Mouse (Mus musculus) ES-E14 (cell line): ENCODE measurements around the gene Tom1l2.

Experiments
- CHD2 ChIP-seq: IDR thresholded peaks from 2 replicates; pipeline ENCODE4 v1.6.1; 2014; ENCODE audit warnings: mild to moderate bottlenecking, low read depth, low read length, inconsistent platforms
- HCFC1 ChIP-seq: IDR thresholded peaks from 2 replicates; pipeline ENCODE4 v1.6.1; 2012; ENCODE audit warnings: low read length, inconsistent platforms, borderline replicate concordance; ENCODE audit not compliant: insufficient read depth
- MAFK ChIP-seq: IDR thresholded peaks from 2 replicates; pipeline ENCODE4 v1.6.1; 2014; ENCODE audit warnings: mild to moderate bottlenecking, low read depth, low read length, inconsistent platforms; ENCODE audit not compliant: insufficient read depth
- ZC3H11A ChIP-seq: IDR thresholded peaks from 2 replicates; pipeline ENCODE4 v1.6.1; 2012; ENCODE audit warnings: low read depth, mild to moderate bottlenecking, inconsistent platforms, low read length, borderline replicate concordance
- ZNF384 ChIP-seq: IDR thresholded peaks from 2 replicates; pipeline ENCODE4 v1.6.1; 2012; ENCODE audit warnings: low read depth, low read length, inconsistent platforms

DNA sequence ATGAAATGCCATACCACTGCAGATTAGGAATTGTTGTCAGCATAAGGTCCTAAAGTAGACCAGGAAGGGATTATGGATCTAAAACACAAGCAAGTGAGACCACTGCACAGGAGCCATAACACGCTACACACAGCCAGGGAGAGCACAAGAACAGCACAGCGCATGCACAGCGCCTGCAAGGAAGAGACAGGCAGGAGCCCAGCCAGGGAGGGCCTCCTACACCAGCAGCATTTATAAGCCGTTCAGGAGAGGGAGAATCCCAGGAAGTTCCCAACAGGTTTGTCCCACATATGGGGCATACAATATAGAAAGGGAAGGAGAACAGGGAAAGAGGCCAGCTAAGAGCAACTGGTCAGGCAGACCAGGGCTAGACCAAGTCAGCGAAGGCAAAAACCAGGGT is 19.2 kb downstream of the Tom1l2 start:
- TF ChIP-seq CHD2 (no peak), MAFK (no peak), ZC3H11A (no peak), HCFC1 (no peak), ZNF384 (no peak)
